In the genomic region with DNA sequence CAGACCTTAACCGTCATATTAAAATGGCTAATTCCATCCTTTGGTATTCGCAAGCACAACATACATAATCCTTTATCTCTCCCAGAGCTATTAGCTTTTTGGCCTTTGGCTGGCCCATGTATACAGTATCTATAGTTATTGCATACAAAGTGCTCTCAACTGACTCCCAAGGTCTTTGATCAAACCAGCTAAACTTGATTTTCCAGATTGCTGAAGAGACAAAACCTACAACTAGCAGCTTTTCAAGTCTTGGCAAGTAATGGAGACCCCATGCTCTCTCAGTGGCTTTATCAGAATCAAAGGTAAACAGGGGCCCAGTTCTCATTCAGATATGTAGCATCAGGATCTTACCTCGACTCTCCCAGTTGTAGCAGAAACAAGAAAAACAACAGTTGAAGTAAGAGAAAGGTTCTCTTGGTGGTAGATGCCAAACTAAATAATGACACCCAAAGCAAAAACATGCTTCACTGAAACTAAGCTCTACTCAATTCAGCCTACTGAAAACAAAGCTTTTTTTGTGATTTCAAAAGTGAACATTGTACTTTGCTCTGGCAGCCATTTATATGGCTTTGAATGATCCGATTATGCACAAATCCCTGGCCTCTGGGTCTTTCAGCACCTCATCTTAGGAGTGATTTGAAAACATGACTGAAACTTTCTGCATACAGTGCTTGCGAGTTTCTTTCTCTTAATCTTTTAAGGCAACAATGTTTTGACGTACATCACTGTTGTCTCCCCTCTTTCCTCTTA, we compare ENCODE assay signal across 21 mouse cellular contexts.
DNase-seq lines count a peak whose midpoint lies in the region; ATAC-seq and TF ChIP-seq lines count a peak whose summit lies in the region.
"Had no signal": no experiment of that assay in that cellular context is flagged by ENCODE, and none has a peak within 500 bp of the region (broad histone marks: within the 10 kb centered on the region; RNA-seq: fewer than 3 reads in every experiment).

No protein-coding gene starts in this region.

- no peak for DNase-seq in lung, adult 18-20 months
- DNase-seq in fibroblast of lung, adult 2 months (ENCODE audit: low read depth), result peak; percentile 44
- no peak for DNase-seq in layer of hippocampus, adult 8-10 months (ENCODE audit: low spot score in 2 of 2)
- DNase-seq: adrenal gland, adult 2 months; cerebellum, adult 9-10 months; gastrocnemius, adult 2 months; heart, postnatal 14 days; kidney, adult 2 months; liver; liver, postnatal 0 days; spleen, adult 18-20 months; thymus, postnatal 14 days had no signal

- peak; percentile 62; the same call in 1 of the 2 replicates for ATAC-seq in lung, embryonic 15.5 days (ENCODE audit: borderline replicate concordance, extremely low read depth, low FRiP score, low TSS enrichment)
- peak; percentile 75 for ATAC-seq in intestine, postnatal 0 days
- peak; percentile 82 for ATAC-seq in stomach, embryonic 16.5 days (ENCODE audit: insufficient read depth, low FRiP score)
- ATAC-seq in liver, embryonic 12.5 days, result no peak
- ATAC-seq: liver, postnatal 0 days; midbrain, embryonic 16.5 days had no signal

- H3K27me3 ChIP-seq in lung, embryonic 15.5 days, result no peaks in the 10 kb centered on the region
- H3K27me3 ChIP-seq in intestine, postnatal 0 days (replicated peaks; ENCODE audit: control insufficient read depth, insufficient read depth, low read length), result no peaks in the 10 kb centered on the region
- no peaks in the 10 kb centered on the region for H3K27me3 ChIP-seq in stomach, embryonic 16.5 days (ENCODE audit: control insufficient read depth, insufficient read depth, low read length)
- no peaks in the 10 kb centered on the region for H3K27me3 ChIP-seq in liver, embryonic 12.5 days (replicated peaks)
- H3K27me3 ChIP-seq: embryonic facial prominence, embryonic 12.5 days; heart, embryonic 12.5 days; neural tube, embryonic 15.5 days had no signal

- WGBS in lung, embryonic 15.5 days, result 30% methylated on average over 6 of the region's 6 CpGs
- 33% methylated on average over 6 of the region's 6 CpGs for WGBS in intestine, postnatal 0 days
- WGBS in stomach, embryonic 16.5 days, result 41% methylated on average over 6 of the region's 6 CpGs
- 70% methylated on average over 6 of the region's 6 CpGs for WGBS in liver, embryonic 12.5 days (ENCODE audit: insufficient replicate concordance)

- H3K4me1 ChIP-seq in lung, embryonic 15.5 days, result peaks cover 21% of the 10 kb centered on the region; the same call in 1 of the 2 replicates
- no peaks in the 10 kb centered on the region; the same call in 1 of the 2 replicates for H3K4me1 ChIP-seq in intestine, postnatal 0 days (replicated peaks; ENCODE audit: control insufficient read depth, insufficient read depth, low read length)
- peaks cover 4% of the 10 kb centered on the region for H3K4me1 ChIP-seq in stomach, embryonic 16.5 days (ENCODE audit: control insufficient read depth, insufficient read depth, low read length)
- no peaks in the 10 kb centered on the region for H3K4me1 ChIP-seq in liver, embryonic 12.5 days
- H3K4me1 ChIP-seq: heart, embryonic 12.5 days; neural tube, embryonic 15.5 days had no signal

- H3K9ac ChIP-seq in lung, embryonic 15.5 days, result no peak overlapping the region
- H3K9ac ChIP-seq in intestine, postnatal 0 days (ENCODE audit: low read depth, low read length), result no peak overlapping the region
- H3K9ac ChIP-seq in stomach, embryonic 16.5 days (ENCODE audit: low read length), result no peak overlapping the region
- H3K9ac ChIP-seq in liver, embryonic 12.5 days, result no peak overlapping the region
- H3K9ac ChIP-seq: embryonic facial prominence, embryonic 12.5 days; heart, embryonic 12.5 days; hindbrain, embryonic 14.5 days; liver, postnatal 0 days; neural tube, embryonic 15.5 days had no signal

- H3K4me2 ChIP-seq in lung, embryonic 15.5 days, result no peak overlapping the region
- no peak overlapping the region for H3K4me2 ChIP-seq in intestine, postnatal 0 days (replicated peaks; ENCODE audit: low read depth)
- H3K4me2 ChIP-seq in stomach, embryonic 16.5 days (ENCODE audit: low read depth, low read length), result no peak overlapping the region
- H3K4me2 ChIP-seq in liver, embryonic 12.5 days, result no peak overlapping the region
- H3K4me2 ChIP-seq: embryonic facial prominence, embryonic 12.5 days; heart, embryonic 12.5 days; hindbrain, embryonic 14.5 days; neural tube, embryonic 15.5 days had no signal

- no peaks in the 10 kb centered on the region for H3K36me3 ChIP-seq in lung, embryonic 15.5 days
- H3K36me3 ChIP-seq in intestine, postnatal 0 days (ENCODE audit: control insufficient read depth, insufficient read depth), result no peaks in the 10 kb centered on the region
- H3K36me3 ChIP-seq in stomach, embryonic 16.5 days (ENCODE audit: control insufficient read depth, insufficient read depth, low read length), result no peaks in the 10 kb centered on the region
- H3K36me3 ChIP-seq in liver, embryonic 12.5 days, result no peaks in the 10 kb centered on the region
- H3K36me3 ChIP-seq: embryonic facial prominence, embryonic 12.5 days; heart, embryonic 12.5 days; neural tube, embryonic 15.5 days had no signal

- TF ChIP-seq CTCF in intestine, postnatal 0 days (IDR thresholded peaks at IDR 0.05; ENCODE audit: low read depth), result no peak

- H3K4me3 ChIP-seq in lung, embryonic 15.5 days, result no peak overlapping the region
- H3K4me3 ChIP-seq in intestine, postnatal 0 days (ENCODE audit: low read depth, low read length), result no peak overlapping the region
- H3K4me3 ChIP-seq in stomach, embryonic 16.5 days (replicated peaks; ENCODE audit: low read length), result no peak overlapping the region
- no peak overlapping the region for H3K4me3 ChIP-seq in liver, embryonic 12.5 days
- H3K4me3 ChIP-seq: embryonic facial prominence, embryonic 12.5 days; gastrocnemius, adult 2 months; heart, embryonic 12.5 days; neural tube, embryonic 15.5 days had no signal

- H3K9me3 ChIP-seq in lung, embryonic 15.5 days, result no peaks in the 10 kb centered on the region
- no peaks in the 10 kb centered on the region for H3K9me3 ChIP-seq in intestine, postnatal 0 days (ENCODE audit: control insufficient read depth)
- H3K9me3 ChIP-seq in stomach, embryonic 16.5 days (replicated peaks; ENCODE audit: control insufficient read depth, low read length), result no peaks in the 10 kb centered on the region
- H3K9me3 ChIP-seq in liver, embryonic 12.5 days (replicated peaks), result no peaks in the 10 kb centered on the region
- H3K9me3 ChIP-seq: embryonic facial prominence, embryonic 12.5 days; heart, embryonic 12.5 days; neural tube, embryonic 15.5 days had no signal

- peak overlapping the region; percentile 71 for H3K27ac ChIP-seq in lung, embryonic 15.5 days
- H3K27ac ChIP-seq in intestine, postnatal 0 days (ENCODE audit: low read depth, low read length), result peak overlapping the region; percentile 60
- H3K27ac ChIP-seq in stomach, embryonic 16.5 days (ENCODE audit: low read length), result peak overlapping the region; percentile 90
- no peak overlapping the region for H3K27ac ChIP-seq in liver, embryonic 12.5 days
- H3K27ac ChIP-seq: embryonic facial prominence, embryonic 12.5 days; gastrocnemius, adult 2 months; hindbrain, embryonic 14.5 days; neural tube, embryonic 15.5 days had no signal
